Mouse (Mus musculus) G1E-ER4 (cell line): ENCODE results near the gene Stard9. TPM values are rescaled to one million over a fixed set of nuclear protein-coding genes. Genes with fewer than 3 reads are reported as not detected.

ENCODE experiments used
- GATA1 ChIP-seq: IDR thresholded peaks from one replicate; pipeline ENCODE4 v1.8.0; 2012; ENCODE audit warnings: low read length, inconsistent platforms
- polyA plus RNA-seq: library from polyadenylated mRNA; stranded (reverse); fragments of >175 nt; gene quantifications from 2 replicates; pipeline ENCODE4 v1.2.3, GENCODE M21; 2012

The Stard9 gene
- polyA plus RNA-seq, 1 experiment = 0.26 TPM

GRCm38 (mm10) chr2:120745496-120745895 is 116.6 kb downstream of the Stard9 start:
- no peak for TF ChIP-seq GATA1

DNA sequence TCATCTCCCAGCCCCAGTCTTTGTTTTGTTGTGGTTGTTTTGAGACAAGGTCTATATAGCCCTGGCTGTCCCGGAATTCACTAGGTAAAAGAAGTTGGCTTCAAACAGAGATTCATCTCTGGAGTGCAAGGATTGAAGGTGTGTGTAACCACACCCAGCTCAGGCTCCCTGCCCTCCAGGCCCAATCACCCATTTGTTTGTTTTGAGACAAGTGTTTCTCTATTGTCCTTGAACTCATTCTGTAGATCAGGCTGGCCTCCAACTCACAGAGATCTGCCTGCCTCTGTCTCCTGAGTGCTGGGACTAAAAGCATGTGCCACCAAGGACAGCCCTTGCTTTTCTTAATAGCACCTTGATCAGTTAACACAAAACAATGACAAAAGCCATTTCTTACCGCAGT is 119.1 kb downstream of the Stard9 start:
- TF ChIP-seq GATA1 = no peak

DNA sequence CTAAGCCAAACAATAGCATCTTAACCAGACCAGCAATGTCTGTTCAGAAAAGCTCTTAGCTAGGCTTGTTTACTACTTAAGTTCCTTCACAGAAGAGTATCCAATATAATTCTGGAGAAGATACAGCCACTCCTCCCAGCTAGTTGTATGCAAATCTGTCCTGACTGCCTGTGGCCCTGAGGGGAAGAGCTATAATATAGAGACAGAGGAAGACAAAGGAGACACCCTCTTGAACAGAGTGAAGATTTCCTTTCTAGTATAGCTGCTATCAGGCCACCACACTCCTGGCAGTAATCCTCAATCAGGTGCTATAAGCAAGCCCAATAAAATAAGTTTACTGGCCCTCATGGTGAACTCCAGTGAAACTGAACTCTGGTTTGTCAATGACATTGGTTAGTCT is 133.0 kb downstream of the Stard9 start:
- no peak for TF ChIP-seq GATA1

DNA sequence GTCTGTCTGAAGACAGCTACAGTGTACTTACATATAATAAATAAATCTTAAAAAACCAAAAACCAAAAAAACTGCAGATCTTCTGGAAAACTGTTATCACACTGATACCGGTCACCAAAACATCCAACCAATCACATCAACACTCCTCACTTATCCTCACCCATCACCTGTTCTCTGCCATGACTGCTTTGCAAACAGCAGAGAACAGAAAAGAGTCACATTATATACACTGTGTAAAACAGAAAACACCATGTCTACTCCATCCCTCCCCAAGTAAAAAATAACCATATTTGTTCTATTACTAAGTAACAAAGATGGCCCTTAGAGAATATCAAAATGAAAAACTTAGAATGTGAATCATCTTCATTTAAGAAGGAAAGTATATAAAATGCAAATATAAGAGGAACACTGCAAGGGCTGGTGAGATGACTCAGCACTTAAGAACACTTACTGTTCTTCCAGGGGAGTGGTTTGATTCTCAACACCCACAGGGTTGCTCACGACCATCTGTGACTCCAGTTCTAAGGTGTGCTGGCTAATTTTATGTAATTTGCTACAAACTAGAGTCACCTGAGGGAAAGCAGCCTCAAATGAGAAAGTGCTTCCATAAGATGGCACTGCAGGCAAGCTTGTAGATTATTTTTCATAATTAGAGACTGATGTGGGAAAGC is 141.5 kb downstream of the Stard9 start:
- no peak for TF ChIP-seq GATA1

Other genes starting within 250 kb of the Stard9 start
- 1.3 and 1.5 TPM in 2 replicates for gene Ganc, start 225.2 kb upstream of the Stard9 start, polyA plus RNA-seq
- gene Tmem87a, start 225.0 kb upstream of the Stard9 start, polyA plus RNA-seq = 0.45 and 0.57 TPM in 2 replicates
- gene Capn3, start 173.1 kb upstream of the Stard9 start, polyA plus RNA-seq = not detected in 2 replicates
- 58.4 and 96.8 TPM in 2 replicates for gene Zfp106, start 65.3 kb upstream of the Stard9 start, polyA plus RNA-seq
- 15.3 and 17.5 TPM in 2 replicates for gene Snap23, start 61.5 kb upstream of the Stard9 start, polyA plus RNA-seq
- gene Haus2, start 19.7 kb upstream of the Stard9 start, polyA plus RNA-seq = 2.1 and 2.3 TPM in 2 replicates
- 1.3 and 1.9 TPM in 2 replicates for gene Lrrc57, start 19.6 kb upstream of the Stard9 start, polyA plus RNA-seq
- gene Cdan1, start 221.0 kb downstream of the Stard9 start, polyA plus RNA-seq = 77.4 and 97.3 TPM in 2 replicates
- gene Ttbk2, start 221.5 kb downstream of the Stard9 start, polyA plus RNA-seq = 5.6 and 7.9 TPM in 2 replicates